20 mouse cellular contexts compared by ENCODE assay signal in genomic region chr13:93899378-93900256, GRCm38 (mm10).
A peak's percentile ranks its signal among the peaks of the same experiment; 100 is the strongest.
DNase-seq lines count a peak whose midpoint lies in the region; ATAC-seq lines count a peak whose summit lies in the region.
"Had no signal": no experiment of that assay in that cellular context is flagged by ENCODE, and none has a peak within 500 bp of the region (broad histone marks: within the 10 kb centered on the region; RNA-seq: fewer than 3 reads in every experiment).

No protein-coding gene starts in this region.

- no peaks in the 10 kb centered on the region for H3K36me3 ChIP-seq in forebrain, embryonic 11.5 days (ENCODE audit: control insufficient read depth, insufficient read depth, low read length)
- no peaks in the 10 kb centered on the region for H3K36me3 ChIP-seq in forebrain, embryonic 12.5 days (replicated peaks)
- no peaks in the 10 kb centered on the region for H3K36me3 ChIP-seq in embryonic facial prominence, embryonic 13.5 days
- no peaks in the 10 kb centered on the region for H3K36me3 ChIP-seq in limb, embryonic 12.5 days
- H3K36me3 ChIP-seq in heart, embryonic 11.5 days (ENCODE audit: control insufficient read depth, insufficient read depth, low read length): no peaks in the 10 kb centered on the region
- H3K36me3 ChIP-seq: hindbrain, embryonic 15.5 days had no signal

- no peaks in the 10 kb centered on the region for H3K9me3 ChIP-seq in forebrain, embryonic 11.5 days (ENCODE audit: control insufficient read depth, low read length)
- no peaks in the 10 kb centered on the region for H3K9me3 ChIP-seq in forebrain, embryonic 12.5 days
- H3K9me3 ChIP-seq in embryonic facial prominence, embryonic 13.5 days: no peaks in the 10 kb centered on the region
- H3K9me3 ChIP-seq in limb, embryonic 12.5 days: no peaks in the 10 kb centered on the region
- no peaks in the 10 kb centered on the region for H3K9me3 ChIP-seq in heart, embryonic 11.5 days (replicated peaks; ENCODE audit: control insufficient read depth, low read length)
- H3K9me3 ChIP-seq: hindbrain, embryonic 15.5 days had no signal

- no peaks in the 10 kb centered on the region for H3K4me1 ChIP-seq in forebrain, embryonic 11.5 days (replicated peaks; ENCODE audit: control insufficient read depth, insufficient read depth, low read length)
- no peaks in the 10 kb centered on the region for H3K4me1 ChIP-seq in forebrain, embryonic 12.5 days
- H3K4me1 ChIP-seq in embryonic facial prominence, embryonic 13.5 days: peaks cover 30% of the 10 kb centered on the region
- peaks cover 37% of the 10 kb centered on the region for H3K4me1 ChIP-seq in limb, embryonic 12.5 days (replicated peaks)
- H3K4me1 ChIP-seq in heart, embryonic 11.5 days (ENCODE audit: control insufficient read depth, insufficient read depth, low read length): peaks cover 7% of the 10 kb centered on the region; the same call in 1 of the 2 replicates

- no peak overlapping the region for H3K4me3 ChIP-seq in forebrain, embryonic 11.5 days (ENCODE audit: low read depth, low read length)
- no peak overlapping the region for H3K4me3 ChIP-seq in forebrain, embryonic 12.5 days (replicated peaks)
- no peak overlapping the region for H3K4me3 ChIP-seq in embryonic facial prominence, embryonic 13.5 days
- no peak overlapping the region for H3K4me3 ChIP-seq in limb, embryonic 12.5 days (replicated peaks)
- no peak overlapping the region for H3K4me3 ChIP-seq in heart, embryonic 11.5 days (ENCODE audit: low read depth, low read length)
- H3K4me3 ChIP-seq: hindbrain, embryonic 15.5 days had no signal

- ATAC-seq in forebrain, embryonic 11.5 days (replicated peaks; ENCODE audit: low FRiP score): no peak
- no peak for ATAC-seq in forebrain, embryonic 12.5 days (ENCODE audit: low FRiP score)
- no peak for ATAC-seq in embryonic facial prominence, embryonic 13.5 days (ENCODE audit: insufficient number of reproducible peaks, insufficient read depth, low FRiP score, low TSS enrichment, low read depth)
- ATAC-seq in limb, embryonic 12.5 days (ENCODE audit: insufficient number of reproducible peaks, insufficient read depth, low FRiP score, low TSS enrichment, low read depth): peak; percentile 34; the same call in 1 of the 2 replicates
- ATAC-seq in frontal cortex, adult (ENCODE audit: low TSS enrichment): no peak
- ATAC-seq in activated CD4-positive, CD25-positive, alpha-beta regulatory T cell, adult 4 months: no peak
- no peak for ATAC-seq in heart, embryonic 11.5 days (replicated peaks; ENCODE audit: insufficient number of reproducible peaks, low FRiP score, low TSS enrichment)
- ATAC-seq: intestine, embryonic 16.5 days had no signal

- H3K27ac ChIP-seq in forebrain, embryonic 11.5 days (ENCODE audit: low read depth, low read length): no peak overlapping the region
- H3K27ac ChIP-seq in forebrain, embryonic 12.5 days: no peak overlapping the region
- H3K27ac ChIP-seq in embryonic facial prominence, embryonic 13.5 days: peak overlapping the region; percentile 92
- peak overlapping the region; percentile 84; the same call in 1 of the 2 replicates for H3K27ac ChIP-seq in limb, embryonic 12.5 days
- no peak overlapping the region for H3K27ac ChIP-seq in heart, embryonic 11.5 days (ENCODE audit: low read depth, low read length)

- 82% methylated on average over 3 of the region's 3 CpGs for WGBS in forebrain, embryonic 11.5 days
- 88% methylated on average over 3 of the region's 3 CpGs for WGBS in forebrain, embryonic 12.5 days
- WGBS in embryonic facial prominence, embryonic 13.5 days: 59% methylated on average over 3 of the region's 3 CpGs
- 36% methylated on average over 3 of the region's 3 CpGs for WGBS in limb, embryonic 12.5 days
- WGBS in heart, embryonic 11.5 days (ENCODE audit: insufficient replicate concordance): 81% methylated on average over 3 of the region's 3 CpGs

- H3K9ac ChIP-seq in forebrain, embryonic 11.5 days (ENCODE audit: low read length): no peak overlapping the region
- H3K9ac ChIP-seq in forebrain, embryonic 12.5 days: no peak overlapping the region
- no peak overlapping the region for H3K9ac ChIP-seq in embryonic facial prominence, embryonic 13.5 days
- H3K9ac ChIP-seq in limb, embryonic 12.5 days (replicated peaks): no peak overlapping the region
- no peak overlapping the region for H3K9ac ChIP-seq in heart, embryonic 11.5 days (ENCODE audit: low read depth, low read length)
- H3K9ac ChIP-seq: hindbrain, embryonic 15.5 days had no signal

- peak; percentile 35 for DNase-seq in forebrain, embryonic 11.5 days (ENCODE audit: low spot score)
- peak; percentile 68 for DNase-seq in embryo, embryonic 10.5 days (ENCODE audit: low spot score)
- DNase-seq: adrenal gland, adult 8-10 months; B cell, adult 2 months; cerebellum, adult 9-10 months; heart, adult 18-20 months; heart, postnatal 36 days; lung, adult 2 months; lung, postnatal 36 days; midbrain, embryonic 14.5 days; right cerebral cortex, adult 18-20 months had no signal

- no peaks in the 10 kb centered on the region for H3K27me3 ChIP-seq in forebrain, embryonic 11.5 days (ENCODE audit: control insufficient read depth, insufficient read depth, low read length)
- H3K27me3 ChIP-seq in forebrain, embryonic 12.5 days: no peaks in the 10 kb centered on the region
- H3K27me3 ChIP-seq in embryonic facial prominence, embryonic 13.5 days: no peaks in the 10 kb centered on the region
- no peaks in the 10 kb centered on the region for H3K27me3 ChIP-seq in limb, embryonic 12.5 days
- no peaks in the 10 kb centered on the region for H3K27me3 ChIP-seq in heart, embryonic 11.5 days (ENCODE audit: control insufficient read depth, insufficient read depth, low read length)
- H3K27me3 ChIP-seq: hindbrain, embryonic 15.5 days had no signal

- H3K4me2 ChIP-seq in forebrain, embryonic 11.5 days (ENCODE audit: low read depth, low read length, severe bottlenecking): no peak overlapping the region
- no peak overlapping the region for H3K4me2 ChIP-seq in forebrain, embryonic 12.5 days
- no peak overlapping the region for H3K4me2 ChIP-seq in embryonic facial prominence, embryonic 13.5 days
- H3K4me2 ChIP-seq in limb, embryonic 12.5 days: no peak overlapping the region
- H3K4me2 ChIP-seq in heart, embryonic 11.5 days: no peak overlapping the region
- H3K4me2 ChIP-seq: hindbrain, embryonic 15.5 days; liver, embryonic 11.5 days had no signal

Comparison
In these comparisons a context has a peak if more than half of its experiments do, and no peak if none do; other contexts are left out.
1. H3K27ac ChIP-seq: peak in embryonic facial prominence, embryonic 13.5 days (single experiment) and limb, embryonic 12.5 days (single experiment); none in forebrain, embryonic 11.5 days (single experiment), forebrain, embryonic 12.5 days (single experiment) and heart, embryonic 11.5 days (single experiment).